Mouse (Mus musculus) hindbrain, embryonic 14.5 days (tissue): Measurements from ENCODE around the gene Trim37. TPM values are rescaled to one million over a fixed set of nuclear protein-coding genes. Genes with fewer than 3 reads are reported as not detected.

Source experiments
- ATAC-seq: fragments of 200-750 bp; cut with Nextera tagmentation; 2 replicates; pipeline ENCODE4 v1.8.0; 2017; ENCODE audit warnings: moderate number of reproducible peaks, mild to moderate bottlenecking, moderate TSS enrichment, moderate library complexity; ENCODE audit not compliant: low FRiP score
- DNase-seq: peaks from one replicate; pipeline ENCODE4 v3.0.0-alpha.2; 2015; ENCODE audit warnings: low spot score
- H3K27ac ChIP-seq: fragments of 300-500 bp; sonication (generic); 2 replicates; pipeline ENCODE4 v1.5.1; 2014; ENCODE audit warnings: mild to moderate bottlenecking, moderate library complexity
- H3K27me3 ChIP-seq: fragments of 300-500 bp; sonication (generic); 2 replicates; pipeline ENCODE4 v1.6.1; 2014; ENCODE audit warnings: mild to moderate bottlenecking, low read length, mixed read lengths; ENCODE audit not compliant: control insufficient read depth, insufficient read depth
- H3K36me3 ChIP-seq: fragments of 300-500 bp; sonication (generic); replicated peaks from 2 replicates; pipeline ENCODE4 v1.6.1; 2014; ENCODE audit not compliant: control insufficient read depth, insufficient read depth
- H3K4me1 ChIP-seq: fragments of 300-500 bp; sonication (generic); replicated peaks from 2 replicates; pipeline ENCODE4 v1.6.1; 2014; ENCODE audit warnings: antibody characterized with exemption, low read length, mixed read lengths; ENCODE audit not compliant: control insufficient read depth, insufficient read depth
- H3K4me2 ChIP-seq: fragments of 300-500 bp; sonication (generic); replicated peaks from 2 replicates; pipeline ENCODE4 v1.6.1; 2014; ENCODE audit warnings: mild to moderate bottlenecking, moderate library complexity
- H3K4me3 ChIP-seq: fragments of 300-500 bp; sonication (generic); replicated peaks from 2 replicates; pipeline ENCODE4 v1.5.1; 2014; ENCODE audit warnings: mild to moderate bottlenecking, low read length
- H3K9ac ChIP-seq: fragments of 300-500 bp; sonication (generic); 2 replicates; pipeline ENCODE4 v1.6.1; 2014
- H3K9me3 ChIP-seq: fragments of 300-500 bp; sonication (generic); 2 replicates; pipeline ENCODE4 v1.6.1; 2016; ENCODE audit warnings: low read length; ENCODE audit not compliant: control insufficient read depth
- WGBS: fragments of 180-500 bp; shearing (Covaris S2); extraction: QIAGEN DNeasy Blood & Tissue Kit; methylation state at CpG from one replicate; pipeline ENCODE4 v1.1.7; 2014; 5-methylcytosine and 5-hydroxymethylcytosine counted together
- polyA plus RNA-seq: library from polyadenylated mRNA; unstranded; fragments of >200 nt; fragmentation: Nextera tagmentation; extraction: Ambion mirVana; gene quantifications from 2 replicates; pipeline ENCODE4 v1.2.1, GENCODE M21; 2014

Trim37 gene
- polyA plus RNA-seq, 1 experiment from 2014 or later, result 104 TPM

GRCm38 (mm10) chr11:87175031-87175430 is 48.2 kb downstream of the Trim37 start:
- H3K4me3 ChIP-seq, result no peak overlapping the region
- no peak overlapping the region for H3K9ac ChIP-seq
- peaks cover 38% of the 10 kb centered on the region for H3K36me3 ChIP-seq
- H3K27ac ChIP-seq, result no peak overlapping the region
- ATAC-seq, result no peak
- H3K27me3 ChIP-seq, result no peaks in the 10 kb centered on the region
- DNase-seq, result no peak
- H3K9me3 ChIP-seq, result no peaks in the 10 kb centered on the region
- no peaks in the 10 kb centered on the region for H3K4me1 ChIP-seq
- WGBS, result 98% methylated on average over 4 of the region's 4 CpGs
- H3K4me2 ChIP-seq, result no peak overlapping the region

- WGBS, result 89% methylated on average over 5 of the region's 5 CpGs
- DNase-seq, result no peak
- Histone ChIP-seq H3K36me3 (peaks cover 54% of the 10 kb centered on the region), H3K4me3 (no peak overlapping the region), H3K9me3 (no peaks in the 10 kb centered on the region), H3K4me1 (no peaks in the 10 kb centered on the region), H3K27ac (no peak overlapping the region), H3K27me3 (no peaks in the 10 kb centered on the region), H3K9ac (no peak overlapping the region), H3K4me2 (no peak overlapping the region)
- ATAC-seq, result no peak
Measured at GRCm38 (mm10) chr11:87212313-87212712, 85.4 kb downstream of the Trim37 start.

GRCm38 (mm10) chr11:87222686-87223085 is 95.8 kb downstream of the Trim37 start:
- Histone ChIP-seq H3K9me3 (no peaks in the 10 kb centered on the region), H3K27ac (no peak overlapping the region), H3K36me3 (peaks cover 43% of the 10 kb centered on the region), H3K4me3 (no peak overlapping the region), H3K4me2 (no peak overlapping the region), H3K4me1 (no peaks in the 10 kb centered on the region), H3K9ac (no peak overlapping the region), H3K27me3 (no peaks in the 10 kb centered on the region)
- no peak for ATAC-seq
- DNase-seq, result no peak
- 85% methylated on average over 3 of the region's 3 CpGs for WGBS

DNA sequence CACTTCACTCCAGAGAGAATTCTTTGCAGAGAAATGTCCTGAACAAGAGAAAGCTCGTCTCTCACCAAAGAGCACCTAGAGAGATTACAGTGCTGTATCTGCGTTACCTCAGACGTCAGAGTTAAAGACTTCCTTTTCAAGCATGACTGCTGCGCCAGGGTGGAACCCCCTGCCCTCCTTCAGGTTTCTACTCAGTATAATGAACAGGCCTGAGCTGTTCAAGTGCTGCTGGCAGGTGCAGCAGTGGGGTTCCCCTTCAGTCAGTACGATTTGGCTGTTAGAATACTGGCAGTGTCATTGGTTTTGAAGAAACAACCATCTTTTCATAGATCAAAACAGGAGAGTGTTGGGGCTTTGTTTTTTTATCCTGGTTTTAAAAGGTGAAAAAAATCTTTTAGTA is 100.2 kb downstream of the Trim37 start:
- Histone ChIP-seq H3K9me3 (no peaks in the 10 kb centered on the region), H3K4me2 (no peak overlapping the region), H3K36me3 (peaks cover 50% of the 10 kb centered on the region), H3K4me1 (no peaks in the 10 kb centered on the region), H3K27ac (no peak overlapping the region), H3K4me3 (no peak overlapping the region), H3K27me3 (no peaks in the 10 kb centered on the region), H3K9ac (no peak overlapping the region)
- ATAC-seq, result no peak
- no peak for DNase-seq
- WGBS, result 86% methylated on average over 5 of the region's 5 CpGs

- Histone ChIP-seq H3K4me1 (no peaks in the 10 kb centered on the region), H3K9ac (no peak overlapping the region), H3K36me3 (peaks cover 56% of the 10 kb centered on the region), H3K27ac (no peak overlapping the region), H3K9me3 (no peaks in the 10 kb centered on the region), H3K4me3 (no peak overlapping the region), H3K27me3 (no peaks in the 10 kb centered on the region), H3K4me2 (no peak overlapping the region)
- 89% methylated on average over 5 of the region's 5 CpGs for WGBS
- DNase-seq, result no peak
- ATAC-seq, result no peak
Measured at GRCm38 (mm10) chr11:87233377-87233776, 106.5 kb downstream of the Trim37 start.

DNA sequence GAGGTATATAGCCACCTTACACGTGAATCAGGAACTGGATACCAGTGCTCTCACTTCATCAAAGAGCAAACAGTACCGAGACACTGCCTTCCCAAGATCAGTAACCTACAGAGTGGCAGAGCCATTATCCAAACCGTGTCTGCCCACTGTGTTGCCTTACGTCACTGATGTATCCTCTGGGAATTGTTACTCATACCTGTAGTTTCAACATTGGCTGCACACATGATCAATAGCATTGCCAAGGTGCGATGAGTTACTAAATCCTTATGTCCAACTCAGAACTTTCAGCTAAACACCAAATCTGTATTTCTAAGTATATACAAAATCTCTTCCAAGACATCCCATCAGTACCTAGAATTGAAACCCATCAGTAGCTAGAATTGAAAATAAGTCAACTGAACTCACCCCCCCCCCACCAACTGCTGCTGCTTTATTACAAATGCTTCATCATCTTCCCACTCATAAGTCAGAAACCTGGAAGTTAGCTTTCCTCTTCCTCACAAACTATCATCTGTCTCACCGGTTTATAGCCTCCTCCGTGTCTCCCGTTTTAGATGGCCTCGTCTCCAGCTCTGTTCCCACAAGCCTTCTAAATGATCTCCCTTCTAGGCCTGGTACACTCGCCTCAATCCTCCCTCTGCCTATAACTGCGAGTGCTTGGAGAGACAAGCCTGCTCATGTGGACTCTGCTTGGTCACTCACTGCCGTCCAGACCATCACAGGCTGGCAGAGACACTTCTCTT is 108.0 kb downstream of the Trim37 start:
- H3K27me3 ChIP-seq, result no peaks in the 10 kb centered on the region
- ATAC-seq (no peak), DNase-seq (no peak)
- no peaks in the 10 kb centered on the region for H3K4me1 ChIP-seq
- no peak overlapping the region for H3K4me2 ChIP-seq
- no peaks in the 10 kb centered on the region for H3K9me3 ChIP-seq
- no peak overlapping the region for H3K27ac ChIP-seq
- H3K36me3 ChIP-seq, result peaks cover 52% of the 10 kb centered on the region
- 96% methylated on average over 12 of the region's 12 CpGs for WGBS
- H3K9ac ChIP-seq, result no peak overlapping the region
- no peak overlapping the region for H3K4me3 ChIP-seq

DNA sequence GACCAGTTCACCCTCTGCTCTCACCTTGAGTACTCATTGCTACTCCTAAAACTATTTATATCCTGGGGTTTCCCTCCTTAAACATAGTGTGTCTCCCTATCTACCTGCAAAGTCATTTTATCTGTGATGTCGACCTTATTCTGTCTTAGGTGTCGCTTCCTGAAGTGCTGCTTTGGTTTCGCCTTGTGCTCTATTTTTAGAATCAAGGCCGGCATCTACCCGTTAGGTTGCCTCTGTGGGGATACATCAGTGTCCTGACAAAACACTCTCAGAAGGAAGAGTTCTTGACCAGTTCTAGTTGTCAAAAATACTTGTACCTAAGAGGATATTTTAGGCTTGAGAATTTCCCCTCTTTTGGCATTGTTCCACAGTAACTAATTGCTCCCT is 108.6 kb downstream of the Trim37 start:
- Histone ChIP-seq H3K9ac (no peak overlapping the region), H3K27me3 (no peaks in the 10 kb centered on the region), H3K4me2 (no peak overlapping the region), H3K4me1 (no peaks in the 10 kb centered on the region), H3K9me3 (no peaks in the 10 kb centered on the region), H3K27ac (no peak overlapping the region), H3K4me3 (no peak overlapping the region), H3K36me3 (peaks cover 52% of the 10 kb centered on the region)
- WGBS, result 86% methylated on average over 5 of the region's 5 CpGs
- DNase-seq (no peak), ATAC-seq (no peak)

- H3K4me3 ChIP-seq, result no peak overlapping the region
- no peaks in the 10 kb centered on the region for H3K9me3 ChIP-seq
- H3K4me2 ChIP-seq, result no peak overlapping the region
- ATAC-seq, result no peak
- no peaks in the 10 kb centered on the region for H3K27me3 ChIP-seq
- no peak overlapping the region for H3K9ac ChIP-seq
- DNase-seq, result no peak
- H3K4me1 ChIP-seq, result no peaks in the 10 kb centered on the region
- peaks cover 40% of the 10 kb centered on the region for H3K36me3 ChIP-seq
- H3K27ac ChIP-seq, result no peak overlapping the region
- 81% methylated on average over 7 of the region's 7 CpGs for WGBS
Measured at GRCm38 (mm10) chr11:87238891-87239530, 112.1 kb downstream of the Trim37 start.

- no peak overlapping the region for H3K4me2 ChIP-seq
- DNase-seq (no peak), ATAC-seq (no peak)
- peaks cover 35% of the 10 kb centered on the region for H3K36me3 ChIP-seq
- no peak overlapping the region for H3K27ac ChIP-seq
- H3K27me3 ChIP-seq, result no peaks in the 10 kb centered on the region
- H3K4me3 ChIP-seq, result no peak overlapping the region
- no peak overlapping the region for H3K9ac ChIP-seq
- WGBS, result 82% methylated on average over 15 of the region's 15 CpGs
- no peaks in the 10 kb centered on the region for H3K4me1 ChIP-seq
- no peaks in the 10 kb centered on the region for H3K9me3 ChIP-seq
Measured at GRCm38 (mm10) chr11:87240141-87240832, 113.4 kb downstream of the Trim37 start.
